Mouse (Mus musculus) brain, embryonic 14.5 days (tissue): Measurements from ENCODE around the gene Ccdc9b.
A peak's percentile ranks its signal among the peaks of the same experiment; 100 is the strongest.

ENCODE experiments used
- CTCF ChIP-seq: fragments of 200-500 bp; IDR thresholded peaks from 2 replicates; pipeline ENCODE4 v1.5.1; 2012; ENCODE audit warnings: inconsistent platforms, mild to moderate bottlenecking, moderate library complexity, borderline replicate concordance; ENCODE audit not compliant: insufficient read depth, insufficient read length; ENCODE audit errors: extremely low read depth
- POLR2A ChIP-seq: fragments of 200-500 bp; IDR thresholded peaks from 2 replicates; pipeline ENCODE4 v1.6.1; 2012; ENCODE audit warnings: mild to moderate bottlenecking, inconsistent platforms, borderline replicate concordance; ENCODE audit not compliant: poor library complexity, insufficient read depth, insufficient read length, severe bottlenecking; ENCODE audit errors: extremely low read depth

DNA sequence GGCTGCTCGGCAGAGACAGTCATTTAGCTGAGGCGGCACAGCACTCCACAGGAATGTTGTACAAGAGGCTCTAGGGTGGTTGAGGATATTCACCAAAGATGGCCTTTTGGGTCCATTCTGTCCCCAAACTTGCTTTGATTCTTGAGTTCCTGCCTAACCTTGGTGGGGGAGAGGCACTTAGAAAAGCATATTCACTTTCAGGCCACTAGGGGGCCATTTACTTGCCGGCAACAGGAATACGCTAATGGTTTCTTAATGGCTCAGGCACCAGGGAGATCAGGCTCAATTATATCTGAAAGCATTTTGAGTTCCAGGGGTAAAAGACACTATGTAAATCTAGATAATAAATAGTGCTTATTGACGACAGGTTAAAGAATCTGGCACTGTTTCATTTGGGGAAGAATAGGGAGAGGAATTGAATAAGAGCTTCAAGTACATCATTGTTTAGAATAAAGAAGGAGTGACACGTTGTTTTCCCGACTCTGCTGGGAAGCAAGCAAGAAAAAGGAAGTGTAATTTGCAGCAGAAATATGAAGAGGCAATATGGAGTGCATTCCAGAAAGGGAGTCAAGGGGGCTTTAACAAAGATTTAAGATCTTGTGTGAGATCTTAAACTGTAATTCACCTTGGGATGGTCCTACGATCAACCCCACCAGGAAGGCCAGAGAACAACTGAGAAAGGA lies 19.1 kb downstream of the Ccdc9b start:
- TF ChIP-seq POLR2A = no peak
- peak; percentile 83; the same call in 1 of the 2 replicates for TF ChIP-seq CTCF
